Mouse (Mus musculus) neural tube, embryonic 13.5 days (tissue): ENCODE results near the gene Gm3252. TPM values are rescaled to one million over a fixed set of nuclear protein-coding genes. Genes with fewer than 3 reads are reported as not detected.
"Not testable (repeated sequence)": the region's sequence is repeated elsewhere in the genome, so short reads cannot be mapped to it uniquely, and the experiment has no call there.

Experiments
- ATAC-seq: fragments of 200-750 bp; cut with Nextera tagmentation; 2 replicates; pipeline ENCODE4 v1.8.0; 2017; ENCODE audit warnings: low read depth, mild to moderate bottlenecking, moderate TSS enrichment, moderate library complexity
- H3K27ac ChIP-seq: fragments of 300-500 bp; sonication (generic); replicated peaks from 2 replicates; pipeline ENCODE4 v1.5.1; 2015; ENCODE audit warnings: moderate library complexity, mild to moderate bottlenecking, inconsistent platforms
- H3K27me3 ChIP-seq: fragments of 300-500 bp; sonication (generic); 2 replicates; pipeline ENCODE4 v1.6.1; 2015; ENCODE audit warnings: mild to moderate bottlenecking, inconsistent platforms
- H3K36me3 ChIP-seq: fragments of 300-500 bp; sonication (generic); 2 replicates; pipeline ENCODE4 v1.6.1; 2015; ENCODE audit warnings: mild to moderate bottlenecking, inconsistent platforms
- H3K4me1 ChIP-seq: fragments of 300-500 bp; sonication (generic); replicated peaks from 2 replicates; pipeline ENCODE4 v1.6.1; 2015; ENCODE audit warnings: inconsistent platforms
- H3K4me2 ChIP-seq: fragments of 300-500 bp; sonication (generic); 2 replicates; pipeline ENCODE4 v1.6.1; 2015; ENCODE audit warnings: inconsistent platforms, mild to moderate bottlenecking, moderate library complexity
- H3K4me3 ChIP-seq: fragments of 300-500 bp; sonication (generic); 2 replicates; pipeline ENCODE4 v1.5.1; 2015; ENCODE audit warnings: mild to moderate bottlenecking, inconsistent platforms
- H3K9ac ChIP-seq: fragments of 300-500 bp; sonication (generic); 2 replicates; pipeline ENCODE4 v1.6.1; 2015; ENCODE audit warnings: moderate library complexity, mild to moderate bottlenecking, inconsistent platforms
- H3K9me3 ChIP-seq: fragments of 300-500 bp; sonication (generic); 2 replicates; pipeline ENCODE4 v1.6.1; 2016; ENCODE audit warnings: inconsistent platforms
- WGBS: fragments of 180-500 bp; shearing (Covaris S2); methylation state at CpG from one replicate; pipeline ENCODE4 v1.1.7; 2015; 5-methylcytosine and 5-hydroxymethylcytosine counted together
- polyA plus RNA-seq: library from polyadenylated mRNA; unstranded; fragments of >200 nt; fragmentation: Nextera tagmentation; extraction: Ambion mirVana; gene quantifications from 2 replicates; pipeline ENCODE4 v1.2.1, GENCODE M21; 2015

Gm3252 gene
- 1.6 and 2.2 TPM in 2 replicates for polyA plus RNA-seq

GRCm38 (mm10) chr14:4726038-4726880, at the start of gene Gm3252:
TSS of gene Gm3252 (plus strand) at chr14:4726775.
- H3K4me1 ChIP-seq, H3K27ac ChIP-seq, H3K9me3 ChIP-seq, H3K36me3 ChIP-seq, H3K27me3 ChIP-seq, ATAC-seq: not testable (repeated sequence)
- Histone ChIP-seq H3K9ac (0 out of 2 replicates have a peak within 1 kb of the TSS, but pooled peaks have one; percentile 43), H3K4me2 (peak within 1 kb of the TSS; percentile 49), H3K4me3 (peak within 1 kb of the TSS; percentile 33)
- WGBS, result 0% methylated on average over 6 of the region's 47 CpGs

- H3K36me3 ChIP-seq, ATAC-seq, H3K27me3 ChIP-seq, H3K4me1 ChIP-seq, H3K27ac ChIP-seq, H3K9ac ChIP-seq, H3K9me3 ChIP-seq, H3K4me2 ChIP-seq, H3K4me3 ChIP-seq: not testable (repeated sequence)
- WGBS, result 86% methylated on average over 1 of the region's 2 CpGs
Measured at GRCm38 (mm10) chr14:4708938-4709337, 17.6 kb upstream of the Gm3252 start, which contains the start of gene Gm7876. TSS of gene Gm7876 (plus strand) at chr14:4709238.

GRCm38 (mm10) chr14:4776037-4776436, 49.5 kb downstream of the Gm3252 start, which contains the start of gene Gm9602:
TSS of gene Gm9602 (plus strand) at chr14:4776337.
- not testable (repeated sequence) for H3K9ac ChIP-seq, ATAC-seq, H3K27ac ChIP-seq, H3K4me2 ChIP-seq, H3K4me1 ChIP-seq, H3K36me3 ChIP-seq, H3K27me3 ChIP-seq, H3K9me3 ChIP-seq, H3K4me3 ChIP-seq
- 75% methylated on average over 1 of the region's 2 CpGs for WGBS

Other genes starting within 250 kb of the Gm3252 start
- not detected in 2 replicates for gene Gm3182, start 245.0 kb upstream of the Gm3252 start, polyA plus RNA-seq
- gene Gm3047, start 171.4 kb upstream of the Gm3252 start, polyA plus RNA-seq, result not detected in 2 replicates
- gene Gm8159, start 94.4 kb upstream of the Gm3252 start, polyA plus RNA-seq, result not detected in 2 replicates
- 0.47 TPM in 1 of 2 replicates, not detected in the other for gene Gm3239, start 62.6 kb upstream of the Gm3252 start, polyA plus RNA-seq
- gene Gm7876, start 17.5 kb upstream of the Gm3252 start, polyA plus RNA-seq, result not detected in 2 replicates
- gene Gm9602, start 49.6 kb downstream of the Gm3252 start, polyA plus RNA-seq, result not detected in 2 replicates
- gene Gm3269, start 111.3 kb downstream of the Gm3252 start, polyA plus RNA-seq, result not detected in 2 replicates
- gene Gm3264, start 128.8 kb downstream of the Gm3252 start, polyA plus RNA-seq, result 2.2 and 3.2 TPM in 2 replicates
- gene Gm3278, start 165.6 kb downstream of the Gm3252 start, polyA plus RNA-seq, result 0.29 and 0.33 TPM in 2 replicates